Mouse (Mus musculus) testis, adult 2 months (tissue): ENCODE measurements around the gene Ercc1.

Experiments
- CTCF ChIP-seq: fragments of 200-500 bp; IDR thresholded peaks from 2 replicates; pipeline ENCODE4 v1.5.1; 2012; ENCODE audit warnings: low read depth, mild to moderate bottlenecking, inconsistent platforms, low read length, moderate library complexity; ENCODE audit not compliant: control insufficient read depth, insufficient read depth, insufficient replicate concordance
- POLR2A ChIP-seq: fragments of 200-500 bp; IDR thresholded peaks from 2 replicates; pipeline ENCODE4 v1.6.1; 2012; ENCODE audit warnings: low read depth, mild to moderate bottlenecking, inconsistent platforms, low read length, moderate library complexity; ENCODE audit not compliant: control insufficient read depth

- no peak for TF ChIP-seq CTCF
- TF ChIP-seq POLR2A, result no peak; the same call in 1 of the 2 replicates
These were observed 59.2 kb downstream of the Ercc1 start, which contains the start of gene Klc3 for GRCm38 (mm10) chr7:19403731-19404296.
